Mouse (Mus musculus): ENCODE data around the gene Pcsk5. TPM values are rescaled to one million over a fixed set of nuclear protein-coding genes. Genes with fewer than 3 reads are reported as not detected.

The Pcsk5 gene
- total and polyA plus RNA-seq, 3 experiments, result 0.27 TPM; not detected in 2

GRCm38 (mm10) chr19:17408591-17408990, 428.8 kb downstream of the Pcsk5 start:
- Histone ChIP-seq H3K9me3 (replicated peaks) (peaks cover 7% of the 10 kb centered on the region), H3K36me3 (replicated peaks) (no peaks in the 10 kb centered on the region), H3K4me3 (ENCODE audit: low read depth, low read length) (no peak overlapping the region), H3K4me1 (ENCODE audit: insufficient read depth, low read depth, low read length) (0 out of 2 replicates have a peak, but pooled peaks cover 2% of the 10 kb centered on the region), H3K27me3 (ENCODE audit: insufficient read depth, low read length) (peaks cover 5% of the 10 kb centered on the region)
- no peak for TF ChIP-seq TAL1 (conservative IDR thresholded peaks at IDR 0.05; ENCODE audit: low read depth, low read length)
- no peak for TF ChIP-seq CTCF (IDR thresholded peaks at IDR 0.05; ENCODE audit: low read depth, low read length)
- TF ChIP-seq POLR2AphosphoS5 (IDR thresholded peaks at IDR 0.05; ENCODE audit: insufficient replicate concordance, low read depth, low read length), result no peak
- TF ChIP-seq GATA1 (IDR thresholded peaks at IDR 0.05; ENCODE audit: borderline replicate concordance, low read length), result no peak
- no peak for TF ChIP-seq GATA2 (IDR thresholded peaks at IDR 0.05; ENCODE audit: borderline replicate concordance, low read depth, low read length)
- ATAC-seq (ENCODE audit: extremely low read depth, insufficient number of reproducible peaks, low FRiP score, poor library complexity, severe bottlenecking) (no peak), DNase-seq (ENCODE audit: low spot score) (no peak)

GRCm38 (mm10) chr19:17406823-17407222, 430.6 kb downstream of the Pcsk5 start:
- Histone ChIP-seq H3K4me1 (ENCODE audit: insufficient read depth, low read depth, low read length) (0 out of 2 replicates have a peak, but pooled peaks cover 2% of the 10 kb centered on the region), H3K36me3 (replicated peaks) (no peaks in the 10 kb centered on the region), H3K27me3 (ENCODE audit: insufficient read depth, low read length) (peaks cover 5% of the 10 kb centered on the region), H3K4me3 (ENCODE audit: low read depth, low read length) (no peak overlapping the region), H3K9me3 (replicated peaks) (peaks cover 7% of the 10 kb centered on the region)
- DNase-seq (ENCODE audit: low spot score) (no peak), ATAC-seq (ENCODE audit: extremely low read depth, insufficient number of reproducible peaks, low FRiP score, poor library complexity, severe bottlenecking) (no peak)
- TF ChIP-seq GATA2 (IDR thresholded peaks at IDR 0.05; ENCODE audit: borderline replicate concordance, low read depth, low read length) (no peak), GATA1 (IDR thresholded peaks at IDR 0.05; ENCODE audit: borderline replicate concordance, low read length) (no peak), CTCF (IDR thresholded peaks at IDR 0.05; ENCODE audit: low read depth, low read length) (no peak), TAL1 (conservative IDR thresholded peaks at IDR 0.05; ENCODE audit: low read depth, low read length) (no peak), POLR2AphosphoS5 (IDR thresholded peaks at IDR 0.05; ENCODE audit: insufficient replicate concordance, low read depth, low read length) (no peak)

GRCm38 (mm10) chr19:17403175-17403574, 434.3 kb downstream of the Pcsk5 start:
- no peak for ATAC-seq (ENCODE audit: extremely low read depth, insufficient number of reproducible peaks, low FRiP score, poor library complexity, severe bottlenecking)
- peaks cover 27% of the 10 kb centered on the region for H3K36me3 ChIP-seq (replicated peaks)
- no peak overlapping the region for H3K4me3 ChIP-seq (ENCODE audit: low read depth, low read length)
- TF ChIP-seq POLR2AphosphoS5 (IDR thresholded peaks at IDR 0.05; ENCODE audit: insufficient replicate concordance, low read depth, low read length), result no peak
- no peak for TF ChIP-seq GATA1 (IDR thresholded peaks at IDR 0.05; ENCODE audit: borderline replicate concordance, low read length)
- TF ChIP-seq TAL1 (conservative IDR thresholded peaks at IDR 0.05; ENCODE audit: low read depth, low read length), result no peak
- no peak for TF ChIP-seq GATA2 (IDR thresholded peaks at IDR 0.05; ENCODE audit: borderline replicate concordance, low read depth, low read length)
- TF ChIP-seq CTCF (IDR thresholded peaks at IDR 0.05; ENCODE audit: low read depth, low read length), result no peak
- peaks cover 7% of the 10 kb centered on the region for H3K9me3 ChIP-seq (replicated peaks)
- 0 out of 2 replicates have a peak, but pooled peaks cover 2% of the 10 kb centered on the region for H3K4me1 ChIP-seq (ENCODE audit: insufficient read depth, low read depth, low read length)
- DNase-seq (ENCODE audit: low spot score), result no peak
- no peaks in the 10 kb centered on the region; the same call in none of the 2 replicates for H3K27me3 ChIP-seq (ENCODE audit: insufficient read depth, low read length)

GRCm38 (mm10) chr19:17400571-17400970, 436.9 kb downstream of the Pcsk5 start:
- peaks cover 3% of the 10 kb centered on the region; the same call in 1 of the 2 replicates for H3K4me1 ChIP-seq (ENCODE audit: insufficient read depth, low read depth, low read length)
- peaks cover 51% of the 10 kb centered on the region for H3K36me3 ChIP-seq (replicated peaks)
- H3K27me3 ChIP-seq (ENCODE audit: insufficient read depth, low read length), result no peaks in the 10 kb centered on the region

GRCm38 (mm10) chr19:17399965-17400364, 437.5 kb downstream of the Pcsk5 start:
- DNase-seq (ENCODE audit: low spot score), result no peak
- H3K9me3 ChIP-seq (replicated peaks), result no peaks in the 10 kb centered on the region
- H3K4me1 ChIP-seq (ENCODE audit: insufficient read depth, low read depth, low read length), result peaks cover 8% of the 10 kb centered on the region
- peaks cover 54% of the 10 kb centered on the region for H3K36me3 ChIP-seq (replicated peaks)
- no peak for TF ChIP-seq GATA2 (IDR thresholded peaks at IDR 0.05; ENCODE audit: borderline replicate concordance, low read depth, low read length)
- no peak for TF ChIP-seq TAL1 (conservative IDR thresholded peaks at IDR 0.05; ENCODE audit: low read depth, low read length)
- no peak for TF ChIP-seq CTCF (IDR thresholded peaks at IDR 0.05; ENCODE audit: low read depth, low read length)
- no peak for TF ChIP-seq GATA1 (IDR thresholded peaks at IDR 0.05; ENCODE audit: borderline replicate concordance, low read length)
- TF ChIP-seq POLR2AphosphoS5 (IDR thresholded peaks at IDR 0.05; ENCODE audit: insufficient replicate concordance, low read depth, low read length), result no peak
- no peak overlapping the region for H3K4me3 ChIP-seq (ENCODE audit: low read depth, low read length)
- no peaks in the 10 kb centered on the region for H3K27me3 ChIP-seq (ENCODE audit: insufficient read depth, low read length)
- ATAC-seq (ENCODE audit: extremely low read depth, insufficient number of reproducible peaks, low FRiP score, poor library complexity, severe bottlenecking), result no peak

More at GRCm38 (mm10) chr19:17400571-17400970, 436.9 kb downstream of the Pcsk5 start:
- H3K9me3 ChIP-seq (replicated peaks), result no peaks in the 10 kb centered on the region
- DNase-seq (ENCODE audit: low spot score) (no peak), ATAC-seq (ENCODE audit: extremely low read depth, insufficient number of reproducible peaks, low FRiP score, poor library complexity, severe bottlenecking) (no peak)
- H3K4me3 ChIP-seq (ENCODE audit: low read depth, low read length), result no peak overlapping the region
- TF ChIP-seq TAL1 (conservative IDR thresholded peaks at IDR 0.05; ENCODE audit: low read depth, low read length) (no peak), CTCF (IDR thresholded peaks at IDR 0.05; ENCODE audit: low read depth, low read length) (no peak), GATA1 (IDR thresholded peaks at IDR 0.05; ENCODE audit: borderline replicate concordance, low read length) (no peak), GATA2 (IDR thresholded peaks at IDR 0.05; ENCODE audit: borderline replicate concordance, low read depth, low read length) (no peak), POLR2AphosphoS5 (IDR thresholded peaks at IDR 0.05; ENCODE audit: insufficient replicate concordance, low read depth, low read length) (no peak)

GRCm38 (mm10) chr19:17397922-17398321, 439.5 kb downstream of the Pcsk5 start:
- H3K4me1 ChIP-seq (ENCODE audit: insufficient read depth, low read depth, low read length), result peaks cover 18% of the 10 kb centered on the region

More at GRCm38 (mm10) chr19:17397922-17398321, 439.5 kb downstream of the Pcsk5 start:
- Histone ChIP-seq H3K27me3 (ENCODE audit: insufficient read depth, low read length) (no peaks in the 10 kb centered on the region), H3K36me3 (replicated peaks) (peaks cover 54% of the 10 kb centered on the region), H3K4me3 (ENCODE audit: low read depth, low read length) (no peak overlapping the region), H3K9me3 (replicated peaks) (no peaks in the 10 kb centered on the region)
- no peak for DNase-seq (ENCODE audit: low spot score)
- no peak for ATAC-seq (ENCODE audit: extremely low read depth, insufficient number of reproducible peaks, low FRiP score, poor library complexity, severe bottlenecking)
- TF ChIP-seq TAL1 (conservative IDR thresholded peaks at IDR 0.05; ENCODE audit: low read depth, low read length) (no peak), CTCF (IDR thresholded peaks at IDR 0.05; ENCODE audit: low read depth, low read length) (no peak), GATA2 (IDR thresholded peaks at IDR 0.05; ENCODE audit: borderline replicate concordance, low read depth, low read length) (no peak), POLR2AphosphoS5 (IDR thresholded peaks at IDR 0.05; ENCODE audit: insufficient replicate concordance, low read depth, low read length) (no peak), GATA1 (IDR thresholded peaks at IDR 0.05; ENCODE audit: borderline replicate concordance, low read length) (no peak)

All from G1E (cell line).